Mouse (Mus musculus) heart, embryonic 16.5 days (tissue): ENCODE results near the gene Arpc1b. TPM values are rescaled to one million over a fixed set of nuclear protein-coding genes. Genes with fewer than 3 reads are reported as not detected.
A peak's percentile ranks its signal among the peaks of the same experiment; 100 is the strongest.
"Not testable (repeated sequence)": the region's sequence is repeated elsewhere in the genome, so short reads cannot be mapped to it uniquely, and the experiment has no call there.

ENCODE experiments used
- ATAC-seq: fragments of 200-750 bp; cut with Nextera tagmentation; replicated peaks from 2 replicates; pipeline ENCODE4 v1.8.0; 2017; ENCODE audit warnings: moderate number of reproducible peaks; ENCODE audit not compliant: insufficient read depth, low FRiP score; ENCODE audit errors: extremely low read depth
- H3K27ac ChIP-seq: fragments of 300-500 bp; sonication (generic); 2 replicates; pipeline ENCODE4 v1.5.1; 2014; ENCODE audit warnings: mild to moderate bottlenecking, low read length, control low read depth, moderate library complexity
- H3K27me3 ChIP-seq: fragments of 300-500 bp; sonication (generic); 2 replicates; pipeline ENCODE4 v1.6.1; 2014; ENCODE audit warnings: low read length, mixed read lengths; ENCODE audit not compliant: control insufficient read depth, insufficient read depth
- H3K36me3 ChIP-seq: fragments of 300-500 bp; sonication (generic); 2 replicates; pipeline ENCODE4 v1.6.1; 2014; ENCODE audit not compliant: control insufficient read depth, insufficient read depth
- H3K4me1 ChIP-seq: fragments of 300-500 bp; sonication (generic); 2 replicates; pipeline ENCODE4 v1.6.1; 2014; ENCODE audit warnings: low read length, mixed read lengths; ENCODE audit not compliant: control insufficient read depth, insufficient read depth
- H3K4me2 ChIP-seq: fragments of 300-500 bp; sonication (generic); 2 replicates; pipeline ENCODE4 v1.6.1; 2014; ENCODE audit warnings: low read depth, mild to moderate bottlenecking, control low read depth, low read length
- H3K4me3 ChIP-seq: fragments of 300-500 bp; sonication (generic); 2 replicates; pipeline ENCODE4 v1.5.1; 2014; ENCODE audit warnings: mild to moderate bottlenecking, control low read depth, low read length
- H3K9ac ChIP-seq: fragments of 300-500 bp; sonication (generic); 2 replicates; pipeline ENCODE4 v1.6.1; 2014; ENCODE audit warnings: low read length, control low read depth
- H3K9me3 ChIP-seq: fragments of 300-500 bp; sonication (generic); replicated peaks from 2 replicates; pipeline ENCODE4 v1.6.1; 2016; ENCODE audit warnings: low read length; ENCODE audit not compliant: control insufficient read depth
- WGBS: fragments of 180-500 bp; shearing (Covaris S2); extraction: QIAGEN DNeasy Blood & Tissue Kit; methylation state at CpG from one replicate; pipeline ENCODE4 v1.1.7; 2014; 5-methylcytosine and 5-hydroxymethylcytosine counted together
- polyA plus RNA-seq: library from polyadenylated mRNA; unstranded; fragments of >200 nt; fragmentation: Nextera tagmentation; extraction: Ambion mirVana; gene quantifications from 2 replicates; pipeline ENCODE4 v1.2.1, GENCODE M21; 2015

Arpc1b gene
- polyA plus RNA-seq, 1 experiment from 2014 or later = 300 TPM

GRCm38 (mm10) chr5:145083632-145084451, 30.2 kb upstream of the Arpc1b start, which contains the start of the genes Arpc1a and Kpna7:
Arpc1a (plus strand) TSS chr5:145083830.
Kpna7 (minus strand) TSS chr5:145084030.
- Histone ChIP-seq H3K27ac (peak within 1 kb of the TSS; percentile 72), H3K4me3 (peak within 1 kb of the TSS; percentile 94)
- WGBS = under 1% methylated on average over 53 of the region's 54 CpGs

DNA sequence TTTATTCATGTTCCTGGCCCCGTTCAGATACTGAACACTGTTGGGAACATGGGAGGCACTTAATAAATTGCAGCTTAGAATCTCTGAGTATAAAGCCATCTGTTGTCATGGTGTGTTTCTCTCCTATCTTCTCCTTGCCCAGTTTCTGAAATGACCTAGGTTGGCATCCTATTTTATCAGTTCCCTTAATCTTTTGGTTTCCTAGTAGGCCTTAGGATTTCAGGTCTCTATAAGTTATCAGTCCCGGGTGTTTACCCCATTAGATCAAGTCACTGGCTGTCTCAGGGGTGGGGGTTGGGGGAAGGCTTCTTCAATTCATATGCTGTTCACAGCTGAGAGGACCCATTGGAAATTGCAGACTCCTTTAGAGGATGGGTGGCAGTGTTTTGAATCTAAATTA, 29.2 kb upstream of the Arpc1b start:
- Histone ChIP-seq H3K9ac (peak overlapping the region; percentile 99), H3K4me2 (peak overlapping the region; percentile 92), H3K4me3 (peak overlapping the region; percentile 94), H3K27me3 (no peaks in the 10 kb centered on the region), H3K9me3 (0 out of 2 replicates have a peak, but pooled peaks cover 3% of the 10 kb centered on the region), H3K36me3 (no peaks in the 10 kb centered on the region), H3K4me1 (peaks cover 10% of the 10 kb centered on the region), H3K27ac (no peak overlapping the region)
- no peak for ATAC-seq
- 49% methylated on average over 2 of the region's 2 CpGs for WGBS

More at GRCm38 (mm10) chr5:145083632-145084451, 30.2 kb upstream of the Arpc1b start, which contains the start of the genes Arpc1a and Kpna7:
- Histone ChIP-seq H3K9me3 (0 out of 2 replicates have a peak, but pooled peaks cover 3% of the 10 kb centered on the region), H3K36me3 (no peaks in the 10 kb centered on the region), H3K4me2 (peak within 1 kb of the TSS; percentile 92), H3K9ac (peak within 1 kb of the TSS; percentile 99), H3K27me3 (no peaks in the 10 kb centered on the region), H3K4me1 (peaks cover 10% of the 10 kb centered on the region)
- peak; percentile 98 for ATAC-seq

DNA sequence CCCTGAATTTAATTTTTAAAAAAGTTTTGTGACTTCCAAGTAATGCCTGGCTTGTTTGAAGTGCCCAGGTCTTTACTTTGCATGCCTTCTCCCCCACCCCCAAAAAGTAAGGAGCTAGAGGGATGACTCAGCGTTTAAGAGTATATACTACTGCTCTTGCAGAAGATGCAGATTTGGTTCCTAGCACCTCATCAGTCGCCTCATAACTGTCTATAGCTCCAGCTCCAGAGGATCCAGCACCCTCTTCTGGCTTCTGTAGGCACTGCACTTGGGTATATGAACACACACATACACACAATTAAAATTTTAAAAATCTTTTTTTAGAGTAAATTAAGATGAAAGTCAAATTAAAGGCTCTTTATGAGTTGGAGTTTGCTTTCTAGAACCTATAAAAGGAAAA, 25.8 kb upstream of the Arpc1b start:
- Histone ChIP-seq H3K4me3 (no peak overlapping the region), H3K36me3 (peaks cover 15% of the 10 kb centered on the region)

DNA sequence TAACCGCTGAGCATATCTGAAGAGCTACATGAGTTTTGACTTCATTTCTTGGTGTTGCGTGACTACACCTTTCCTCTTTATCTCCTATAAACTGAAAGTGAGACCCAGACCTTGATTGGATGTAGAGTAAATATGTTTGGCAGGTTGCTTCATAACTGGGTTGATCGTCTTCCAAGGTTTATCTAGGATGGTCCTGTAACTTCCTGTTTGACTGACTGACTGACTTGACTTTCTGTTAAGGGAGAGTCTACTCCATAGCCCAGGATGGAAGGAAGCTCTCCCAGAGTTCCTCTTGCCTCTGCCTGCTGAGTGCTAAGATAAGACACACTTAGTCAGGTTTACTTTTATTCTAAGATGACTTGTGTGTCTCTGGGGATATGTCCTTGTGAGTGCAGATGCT, 24.1 kb upstream of the Arpc1b start:
- Histone ChIP-seq H3K27ac (no peak overlapping the region), H3K9me3 (no peaks in the 10 kb centered on the region), H3K4me3 (no peak overlapping the region), H3K4me1 (peaks cover 3% of the 10 kb centered on the region), H3K36me3 (peaks cover 20% of the 10 kb centered on the region), H3K4me2 (no peak overlapping the region), H3K27me3 (no peaks in the 10 kb centered on the region), H3K9ac (no peak overlapping the region)
- ATAC-seq = no peak
- WGBS = 80% methylated on average over 3 of the region's 3 CpGs

More for the DNA sequence above, 25.8 kb upstream of the Arpc1b start:
- ATAC-seq = no peak
- WGBS = 100% methylated on average over 2 of the region's 2 CpGs
- Histone ChIP-seq H3K27me3 (no peaks in the 10 kb centered on the region), H3K9me3 (no peaks in the 10 kb centered on the region), H3K9ac (no peak overlapping the region), H3K4me1 (peaks cover 10% of the 10 kb centered on the region), H3K27ac (no peak overlapping the region), H3K4me2 (no peak overlapping the region)

GRCm38 (mm10) chr5:145096195-145096594, 17.8 kb upstream of the Arpc1b start:
- Histone ChIP-seq H3K9me3 (no peaks in the 10 kb centered on the region), H3K4me1 (no peaks in the 10 kb centered on the region), H3K27ac (no peak overlapping the region), H3K4me2 (no peak overlapping the region), H3K9ac (no peak overlapping the region), H3K4me3 (no peak overlapping the region), H3K36me3 (peaks cover 59% of the 10 kb centered on the region), H3K27me3 (no peaks in the 10 kb centered on the region)
- no peak for ATAC-seq
- WGBS = 75% methylated on average over 4 of the region's 4 CpGs

- no peaks in the 10 kb centered on the region for H3K27me3 ChIP-seq
- WGBS = 87% methylated on average over 10 of the region's 10 CpGs
- no peak overlapping the region for H3K27ac ChIP-seq
- no peaks in the 10 kb centered on the region for H3K4me1 ChIP-seq
- no peak overlapping the region for H3K9ac ChIP-seq
- H3K9me3 ChIP-seq = no peaks in the 10 kb centered on the region
- H3K4me3 ChIP-seq = no peak overlapping the region
- no peak overlapping the region for H3K4me2 ChIP-seq
- H3K36me3 ChIP-seq = peaks cover 59% of the 10 kb centered on the region
- no peak for ATAC-seq
Observed at GRCm38 (mm10) chr5:145098340-145098821, 15.6 kb upstream of the Arpc1b start.

DNA sequence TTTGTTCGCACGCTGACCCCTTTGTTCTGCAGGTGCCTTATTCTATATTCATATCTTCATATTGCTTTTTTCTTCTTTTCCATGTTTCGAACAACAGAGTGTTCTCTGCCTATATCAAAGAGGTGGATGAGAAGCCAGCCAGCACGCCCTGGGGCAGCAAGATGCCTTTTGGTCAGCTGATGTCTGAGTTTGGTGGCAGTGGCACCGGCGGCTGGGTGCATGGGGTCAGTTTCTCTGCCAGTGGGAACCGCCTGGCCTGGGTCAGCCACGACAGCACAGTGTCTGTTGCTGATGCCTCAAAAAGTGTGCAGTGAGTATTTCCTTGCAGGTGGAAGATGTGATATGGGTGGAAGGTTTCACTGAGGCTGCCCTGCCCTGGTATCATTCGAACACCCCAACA, 13.1 kb upstream of the Arpc1b start:
- H3K9me3 ChIP-seq = no peaks in the 10 kb centered on the region
- 96% methylated on average over 9 of the region's 9 CpGs for WGBS
- H3K4me2 ChIP-seq = no peak overlapping the region
- no peak overlapping the region for H3K27ac ChIP-seq
- peaks cover 77% of the 10 kb centered on the region for H3K36me3 ChIP-seq
- ATAC-seq = no peak
- H3K4me3 ChIP-seq = no peak overlapping the region
- H3K4me1 ChIP-seq = no peaks in the 10 kb centered on the region
- H3K9ac ChIP-seq = no peak overlapping the region
- no peaks in the 10 kb centered on the region for H3K27me3 ChIP-seq

- not testable (repeated sequence) for H3K4me2 ChIP-seq, ATAC-seq, H3K4me3 ChIP-seq, H3K4me1 ChIP-seq, H3K9ac ChIP-seq, H3K27ac ChIP-seq, H3K27me3 ChIP-seq, H3K9me3 ChIP-seq
- WGBS = 97% methylated on average over 11 of the region's 11 CpGs
- peaks cover 74% of the 10 kb centered on the region for H3K36me3 ChIP-seq
Observed at GRCm38 (mm10) chr5:145101451-145101850, 12.6 kb upstream of the Arpc1b start.

GRCm38 (mm10) chr5:145102706-145103105, 11.3 kb upstream of the Arpc1b start:
- Histone ChIP-seq H3K27ac (no peak overlapping the region), H3K4me1 (no peaks in the 10 kb centered on the region), H3K4me3 (no peak overlapping the region), H3K27me3 (no peaks in the 10 kb centered on the region), H3K9me3 (no peaks in the 10 kb centered on the region), H3K4me2 (no peak overlapping the region), H3K9ac (no peak overlapping the region), H3K36me3 (peaks cover 70% of the 10 kb centered on the region)
- 71% methylated on average over 4 of the region's 4 CpGs for WGBS
- ATAC-seq = no peak
